Mouse (Mus musculus): ENCODE data around the gene Bbs9. TPM values are rescaled to one million over a fixed set of nuclear protein-coding genes. Genes with fewer than 3 reads are reported as not detected.

Bbs9 gene
- total RNA-seq, 1 experiment from 2014 or later = 41.6 TPM

- ATAC-seq (replicated peaks in 1 of 2; ENCODE audit: insufficient read depth in 1 of 2, low FRiP score in 2 of 2, low TSS enrichment in 1 of 2, low read depth in 1 of 2, poor library complexity in 2 of 2, severe bottlenecking in 2 of 2) = no peak
Observed at GRCm38 (mm10) chr9:22563612-22564347, 88.3 kb downstream of the Bbs9 start.

GRCm38 (mm10) chr9:22567726-22568125, 92.2 kb downstream of the Bbs9 start:
- no peak for ATAC-seq (replicated peaks in 1 of 2; ENCODE audit: insufficient read depth in 1 of 2, low FRiP score in 2 of 2, low TSS enrichment in 1 of 2, low read depth in 1 of 2, poor library complexity in 2 of 2, severe bottlenecking in 2 of 2)

GRCm38 (mm10) chr9:22576426-22577139, 101.1 kb downstream of the Bbs9 start:
- no peak for ATAC-seq (replicated peaks in 1 of 2; ENCODE audit: insufficient read depth in 1 of 2, low FRiP score in 2 of 2, low TSS enrichment in 1 of 2, low read depth in 1 of 2, poor library complexity in 2 of 2, severe bottlenecking in 2 of 2)

- ATAC-seq (replicated peaks in 1 of 2; ENCODE audit: insufficient read depth in 1 of 2, low FRiP score in 2 of 2, low TSS enrichment in 1 of 2, low read depth in 1 of 2, poor library complexity in 2 of 2, severe bottlenecking in 2 of 2) = no peak
Observed at GRCm38 (mm10) chr9:22578266-22578665, 102.8 kb downstream of the Bbs9 start.

- ATAC-seq (replicated peaks in 1 of 2; ENCODE audit: insufficient read depth in 1 of 2, low FRiP score in 2 of 2, low TSS enrichment in 1 of 2, low read depth in 1 of 2, poor library complexity in 2 of 2, severe bottlenecking in 2 of 2) = no peak
Observed at GRCm38 (mm10) chr9:22584221-22584620, 108.7 kb downstream of the Bbs9 start.

GRCm38 (mm10) chr9:22593032-22593431, 117.5 kb downstream of the Bbs9 start:
- no peak for ATAC-seq (replicated peaks in 1 of 2; ENCODE audit: insufficient read depth in 1 of 2, low FRiP score in 2 of 2, low TSS enrichment in 1 of 2, low read depth in 1 of 2, poor library complexity in 2 of 2, severe bottlenecking in 2 of 2)

- ATAC-seq (replicated peaks in 1 of 2; ENCODE audit: insufficient read depth in 1 of 2, low FRiP score in 2 of 2, low TSS enrichment in 1 of 2, low read depth in 1 of 2, poor library complexity in 2 of 2, severe bottlenecking in 2 of 2) = no peak
Observed at GRCm38 (mm10) chr9:22596650-22597049, 121.1 kb downstream of the Bbs9 start.

- ATAC-seq (replicated peaks in 1 of 2; ENCODE audit: insufficient read depth in 1 of 2, low FRiP score in 2 of 2, low TSS enrichment in 1 of 2, low read depth in 1 of 2, poor library complexity in 2 of 2, severe bottlenecking in 2 of 2) = no peak
Observed at GRCm38 (mm10) chr9:22613271-22613824, 137.8 kb downstream of the Bbs9 start.

- no peak for ATAC-seq (replicated peaks in 1 of 2; ENCODE audit: insufficient read depth in 1 of 2, low FRiP score in 2 of 2, low TSS enrichment in 1 of 2, low read depth in 1 of 2, poor library complexity in 2 of 2, severe bottlenecking in 2 of 2)
Observed at GRCm38 (mm10) chr9:22619245-22619644, 143.7 kb downstream of the Bbs9 start.

GRCm38 (mm10) chr9:22624966-22625365, 149.5 kb downstream of the Bbs9 start:
- peak; percentile 84 to 89 for ATAC-seq (replicated peaks in 1 of 2; ENCODE audit: insufficient read depth in 1 of 2, low FRiP score in 2 of 2, low TSS enrichment in 1 of 2, low read depth in 1 of 2, poor library complexity in 2 of 2, severe bottlenecking in 2 of 2)

- no peak for ATAC-seq (replicated peaks in 1 of 2; ENCODE audit: insufficient read depth in 1 of 2, low FRiP score in 2 of 2, low TSS enrichment in 1 of 2, low read depth in 1 of 2, poor library complexity in 2 of 2, severe bottlenecking in 2 of 2)
Observed at GRCm38 (mm10) chr9:22626014-22626413, 150.5 kb downstream of the Bbs9 start.

GRCm38 (mm10) chr9:22627912-22628311, 152.4 kb downstream of the Bbs9 start:
- ATAC-seq (replicated peaks in 1 of 2; ENCODE audit: insufficient read depth in 1 of 2, low FRiP score in 2 of 2, low TSS enrichment in 1 of 2, low read depth in 1 of 2, poor library complexity in 2 of 2, severe bottlenecking in 2 of 2) = no peak

- ATAC-seq (replicated peaks in 1 of 2; ENCODE audit: insufficient read depth in 1 of 2, low FRiP score in 2 of 2, low TSS enrichment in 1 of 2, low read depth in 1 of 2, poor library complexity in 2 of 2, severe bottlenecking in 2 of 2) = no peak
Observed at GRCm38 (mm10) chr9:22632800-22633485, 157.4 kb downstream of the Bbs9 start.

GRCm38 (mm10) chr9:22638502-22638901, 163.0 kb downstream of the Bbs9 start:
- ATAC-seq (replicated peaks in 1 of 2; ENCODE audit: insufficient read depth in 1 of 2, low FRiP score in 2 of 2, low TSS enrichment in 1 of 2, low read depth in 1 of 2, poor library complexity in 2 of 2, severe bottlenecking in 2 of 2) = no peak

- peak; percentile 66 to 76 for ATAC-seq (replicated peaks in 1 of 2; ENCODE audit: insufficient read depth in 1 of 2, low FRiP score in 2 of 2, low TSS enrichment in 1 of 2, low read depth in 1 of 2, poor library complexity in 2 of 2, severe bottlenecking in 2 of 2)
Observed at GRCm38 (mm10) chr9:22640683-22641431, 165.3 kb downstream of the Bbs9 start.

- peak; percentile 46 to 67; a peak in 3 of 4 replicates for ATAC-seq (replicated peaks in 1 of 2; ENCODE audit: insufficient read depth in 1 of 2, low FRiP score in 2 of 2, low TSS enrichment in 1 of 2, low read depth in 1 of 2, poor library complexity in 2 of 2, severe bottlenecking in 2 of 2)
Observed at GRCm38 (mm10) chr9:22645844-22646390, 170.4 kb downstream of the Bbs9 start.

- no peak for ATAC-seq (replicated peaks in 1 of 2; ENCODE audit: insufficient read depth in 1 of 2, low FRiP score in 2 of 2, low TSS enrichment in 1 of 2, low read depth in 1 of 2, poor library complexity in 2 of 2, severe bottlenecking in 2 of 2)
Observed at GRCm38 (mm10) chr9:22646461-22646860, 170.9 kb downstream of the Bbs9 start.

Measured in hematopoietic stem cell, adult 5-6 weeks (primary cell).